Mouse (Mus musculus) induced T-regulatory cell, adult 2 months (primary cell): Measurements from ENCODE around the gene Ugt1a10.
"Not testable (repeated sequence)": the region's sequence is repeated elsewhere in the genome, so short reads cannot be mapped to it uniquely, and the experiment has no call there.

ENCODE experiments used
- DNase-seq: peaks from one replicate; pipeline ENCODE4 v3.0.0-alpha.2; 2012; ENCODE audit warnings: low read depth

Ugt1a10 gene

GRCm38 (mm10) chr1:88140492-88140891, 85.3 kb downstream of the Ugt1a10 start:
- not testable (repeated sequence) for DNase-seq

GRCm38 (mm10) chr1:88143966-88144675, 88.9 kb downstream of the Ugt1a10 start:
- peak; percentile 61 for DNase-seq

GRCm38 (mm10) chr1:88145278-88145677, 90.1 kb downstream of the Ugt1a10 start:
- DNase-seq = peak; percentile 31

GRCm38 (mm10) chr1:88150133-88150532, 94.9 kb downstream of the Ugt1a10 start:
- not testable (repeated sequence) for DNase-seq

- no peak for DNase-seq
These were observed 103.2 kb downstream of the Ugt1a10 start for GRCm38 (mm10) chr1:88158430-88158829.

GRCm38 (mm10) chr1:88165711-88166110, 110.5 kb downstream of the Ugt1a10 start, which contains the start of gene Ugt1a5:
Ugt1a5 (plus strand) TSS chr1:88166012.
- no peak for DNase-seq

GRCm38 (mm10) chr1:88172190-88172589, 117.0 kb downstream of the Ugt1a10 start:
- DNase-seq = not testable (repeated sequence)

- DNase-seq = no peak
These were observed 124.5 kb downstream of the Ugt1a10 start for GRCm38 (mm10) chr1:88179657-88180056.

GRCm38 (mm10) chr1:88186325-88186935, 131.2 kb downstream of the Ugt1a10 start:
- DNase-seq = no peak

GRCm38 (mm10) chr1:88192136-88192535, 136.9 kb downstream of the Ugt1a10 start:
- DNase-seq = no peak

GRCm38 (mm10) chr1:88195687-88196086, 140.5 kb downstream of the Ugt1a10 start:
- no peak for DNase-seq

GRCm38 (mm10) chr1:88197443-88197842, 142.3 kb downstream of the Ugt1a10 start:
- DNase-seq = no peak

- no peak for DNase-seq
These were observed 144.8 kb downstream of the Ugt1a10 start for GRCm38 (mm10) chr1:88199996-88200395.

- no peak for DNase-seq
These were observed 145.3 kb downstream of the Ugt1a10 start, which contains the start of gene Ugt1a2 for GRCm38 (mm10) chr1:88200456-88200855. Ugt1a2 (plus strand) TSS chr1:88200601.

GRCm38 (mm10) chr1:88205294-88205922, 150.2 kb downstream of the Ugt1a10 start, which contains the start of gene Dnajb3:
Dnajb3 (minus strand) TSS chr1:88205782.
- DNase-seq = peak; percentile 64

GRCm38 (mm10) chr1:88206843-88207479, 151.8 kb downstream of the Ugt1a10 start:
- DNase-seq = no peak

- DNase-seq = peak; percentile 8
These were observed 156.6 kb downstream of the Ugt1a10 start, which contains the start of gene Ugt1a1 for GRCm38 (mm10) chr1:88211812-88212211. Ugt1a1 (plus strand) TSS chr1:88211959.

GRCm38 (mm10) chr1:88212341-88213045, 157.3 kb downstream of the Ugt1a10 start:
- DNase-seq = peak; percentile 8

GRCm38 (mm10) chr1:88213061-88213460, 157.9 kb downstream of the Ugt1a10 start:
- DNase-seq = peak; percentile 8

GRCm38 (mm10) chr1:88213766-88214461, 158.7 kb downstream of the Ugt1a10 start:
- peak; percentile 14 for DNase-seq

GRCm38 (mm10) chr1:88214462-88214952, 159.3 kb downstream of the Ugt1a10 start:
- DNase-seq = peak; percentile 7
